Mouse (Mus musculus) left cerebral cortex, adult 8-10 months (tissue): ENCODE measurements around the gene Tgoln1. TPM values are rescaled to one million over a fixed set of nuclear protein-coding genes. Genes with fewer than 3 reads are reported as not detected.

Source experiments
- DNase-seq, 2 experiments: peaks; one replicate each; pipeline ENCODE4 v3.0.0; 2022; ENCODE audit warnings: low spot score in 2 of 2
- total RNA-seq, 4 experiments: library from RNA; stranded (reverse); gene quantifications; 2 replicates each; pipeline ENCODE4 v1.2.4; 2022

Gene Tgoln1
- total RNA-seq = 100 to 1,000 TPM in 2 of 4 experiments, 10 to 100 TPM in 2; 93.0 to 104 (median 99.0) TPM

GRCm38 (mm10) chr6:72616643-72617288 is at the start of gene Tgoln1:
Gene Tgoln1, minus strand, starts transcription at chr6:72617000.
- DNase-seq = peak; percentile 81 to 92

- no peak for DNase-seq
Measured at GRCm38 (mm10) chr6:72664290-72664689, 47.5 kb upstream of the Tgoln1 start.

- no peak for DNase-seq
Measured at GRCm38 (mm10) chr6:72663000-72663399, 46.2 kb upstream of the Tgoln1 start.

GRCm38 (mm10) chr6:72660391-72660720 is 43.6 kb upstream of the Tgoln1 start:
- no peak for DNase-seq

- peak in 1 of 2 experiments; percentile 15 for DNase-seq
Measured at GRCm38 (mm10) chr6:72659717-72660390, 43.1 kb upstream of the Tgoln1 start.

- no peak for DNase-seq
Measured at GRCm38 (mm10) chr6:72658006-72658405, 41.2 kb upstream of the Tgoln1 start.

- DNase-seq = no peak
Measured at GRCm38 (mm10) chr6:72656053-72656442, 39.2 kb upstream of the Tgoln1 start.

GRCm38 (mm10) chr6:72655309-72656052 is 38.7 kb upstream of the Tgoln1 start:
- no peak for DNase-seq

GRCm38 (mm10) chr6:72654355-72654754 is 37.6 kb upstream of the Tgoln1 start:
- no peak for DNase-seq

- no peak for DNase-seq
Measured at GRCm38 (mm10) chr6:72653419-72653818, 36.6 kb upstream of the Tgoln1 start.

GRCm38 (mm10) chr6:72650338-72650851 is 33.6 kb upstream of the Tgoln1 start:
- peak; percentile 25 to 83 for DNase-seq

- DNase-seq = no peak
Measured at GRCm38 (mm10) chr6:72648002-72648595, 31.3 kb upstream of the Tgoln1 start.

GRCm38 (mm10) chr6:72647383-72647820 is 30.6 kb upstream of the Tgoln1 start:
- DNase-seq = peak; percentile 29 to 54

GRCm38 (mm10) chr6:72645364-72645763 is 28.6 kb upstream of the Tgoln1 start:
- no peak for DNase-seq

GRCm38 (mm10) chr6:72644576-72644975 is 27.8 kb upstream of the Tgoln1 start:
- no peak for DNase-seq

- no peak for DNase-seq
Measured at GRCm38 (mm10) chr6:72641218-72641954, 24.6 kb upstream of the Tgoln1 start.

GRCm38 (mm10) chr6:72636940-72637339 is 20.1 kb upstream of the Tgoln1 start:
- DNase-seq = no peak

- no peak for DNase-seq
Measured at GRCm38 (mm10) chr6:72635760-72636431, 19.1 kb upstream of the Tgoln1 start.

GRCm38 (mm10) chr6:72634311-72634710 is 17.5 kb upstream of the Tgoln1 start:
- DNase-seq = no peak

GRCm38 (mm10) chr6:72631700-72632099 is 14.9 kb upstream of the Tgoln1 start:
- no peak for DNase-seq
